Mouse (Mus musculus) ovary, adult 2 months (tissue): ENCODE measurements around the gene Siah2. TPM values are rescaled to one million over a fixed set of nuclear protein-coding genes. Genes with fewer than 3 reads are reported as not detected.

Experiments used
- polyA plus RNA-seq: library from polyadenylated mRNA; depleted of rRNA; stranded (reverse); fragments of >200 nt; gene quantifications from 2 replicates; pipeline ENCODE4 v1.2.3, GENCODE M21; 2012; rRNA removed

Siah2 gene
- polyA plus RNA-seq = 40.3 and 57.4 TPM in 2 replicates

GRCm38 (mm10) chr3:58691997-58692721 lies at the start of gene Siah2:
Gene Siah2 (minus strand): TSS chr3:58692400.

DNA sequence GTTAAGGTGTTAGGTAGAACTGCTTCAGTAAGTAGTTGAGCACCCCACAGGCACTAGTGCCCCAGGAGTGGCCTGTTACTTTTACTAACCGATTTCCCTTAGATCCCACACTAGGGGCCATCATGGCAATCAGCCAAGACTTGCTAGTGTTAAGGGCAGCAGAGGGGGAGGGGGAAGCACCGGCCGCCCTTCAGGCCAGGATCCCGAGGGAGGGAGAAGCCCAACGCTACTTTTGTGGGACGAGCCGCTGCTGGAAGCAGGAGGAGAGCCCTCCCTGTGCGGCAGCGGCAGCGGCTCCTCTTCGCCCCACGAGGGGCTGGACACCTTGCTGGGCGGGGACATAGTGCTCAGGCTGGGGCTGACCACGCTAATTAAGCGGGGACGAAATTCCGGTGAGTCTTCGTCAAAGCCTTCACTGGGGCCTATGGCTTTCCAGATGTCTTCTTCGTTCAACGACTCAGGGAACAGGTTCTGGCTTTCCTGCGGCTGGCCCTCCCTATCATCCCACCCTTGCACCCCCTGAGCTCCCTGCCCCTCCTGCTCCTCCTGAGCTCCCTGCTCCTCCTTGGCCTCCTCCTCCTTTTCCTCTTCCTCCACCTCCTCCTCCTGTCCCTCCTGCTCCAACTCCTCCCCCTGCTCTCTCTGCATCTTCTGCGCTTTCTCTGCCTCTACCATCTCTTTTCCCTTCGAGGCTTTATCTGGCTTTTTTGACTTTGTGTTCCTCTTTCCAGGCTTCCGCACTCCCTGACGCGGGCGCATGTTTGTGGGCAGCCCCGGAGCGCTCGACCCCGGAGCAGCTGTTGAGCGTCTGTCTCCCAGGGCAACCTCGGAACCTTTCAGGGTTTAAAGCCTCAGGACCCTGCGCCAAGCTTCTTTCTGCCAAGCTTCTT lies 55.5 kb downstream of the Siah2 start, which contains the start of gene Erich6:
Gene Erich6, minus strand, starts transcription at position 802 of the 890 bp plus-strand sequence.

Other genes starting within 250 kb of the Siah2 start
- gene Eif2a, start 166.6 kb downstream of the Siah2 start, polyA plus RNA-seq = 3.6 and 3.9 TPM in 2 replicates
- 62.1 and 110 TPM in 2 replicates for gene Serp1, start 166.5 kb downstream of the Siah2 start, polyA plus RNA-seq
- 25.1 and 39.0 TPM in 2 replicates for gene Selenot, start 115.8 kb downstream of the Siah2 start, polyA plus RNA-seq
- gene Erich6, start 55.2 kb downstream of the Siah2 start, polyA plus RNA-seq = 0.09 TPM in 1 of 2 replicates, not detected in the other
- not detected in 2 replicates for gene Mindy4b-ps, start 129.9 kb upstream of the Siah2 start, polyA plus RNA-seq
- not detected in 2 replicates for gene Clrn1, start 192.9 kb upstream of the Siah2 start, polyA plus RNA-seq